19 mouse cellular contexts compared by ENCODE assay signal in the genomic region with DNA sequence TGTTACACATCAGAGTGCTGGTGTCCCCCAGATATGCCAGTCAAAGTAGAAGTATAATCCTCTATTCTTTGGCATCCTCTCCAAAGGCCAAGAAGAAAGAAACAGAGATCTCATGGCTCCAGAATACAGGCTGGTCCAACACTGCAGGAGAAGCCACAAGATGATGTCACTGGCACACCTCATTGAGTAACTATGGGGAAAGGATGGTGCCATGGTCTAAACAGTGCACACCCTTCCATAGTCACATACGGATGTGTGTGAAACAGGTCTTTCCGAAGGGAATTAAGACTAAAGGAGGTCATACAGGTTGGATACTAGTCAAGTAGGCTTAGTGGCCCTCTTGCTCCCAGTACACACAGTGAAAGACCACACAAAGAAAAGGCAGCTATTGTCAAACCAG. TPM values are rescaled to one million over a fixed set of nuclear protein-coding genes. Genes with fewer than 3 reads are reported as not detected.
DNase-seq lines count a peak whose midpoint lies in the region; ATAC-seq lines count a peak whose summit lies in the region.
"Had no signal": no experiment of that assay in that cellular context is flagged by ENCODE, and none has a peak within 500 bp of the region (broad histone marks: within the 10 kb centered on the region; RNA-seq: fewer than 3 reads in every experiment).

No protein-coding gene starts in this region.

- H3K4me3 ChIP-seq in forebrain, embryonic 12.5 days (replicated peaks): no peak overlapping the region
- H3K4me3 ChIP-seq: embryonic facial prominence, embryonic 10.5 days; forebrain, embryonic 15.5 days; heart, adult 2 months; heart, embryonic 15.5 days had no signal

- no peaks in the 10 kb centered on the region for H3K9me3 ChIP-seq in forebrain, embryonic 12.5 days
- H3K9me3 ChIP-seq: embryonic facial prominence, embryonic 10.5 days; forebrain, embryonic 15.5 days; heart, embryonic 15.5 days had no signal

- no peaks in the 10 kb centered on the region for H3K4me1 ChIP-seq in forebrain, embryonic 12.5 days

- intact Hi-C loops in left cerebral cortex, postnatal 10 days (cut with DNase I): no loop called here

- peaks cover 7% of the 10 kb centered on the region for H3K36me3 ChIP-seq in forebrain, embryonic 12.5 days (replicated peaks)
- H3K36me3 ChIP-seq: heart, embryonic 15.5 days had no signal

- DNase-seq in 3134 (ENCODE audit: extremely low read depth, insufficient read length, low spot score) (peak; percentile 15), 3T3-L1 (ENCODE audit: low read depth, low spot score) (peak; percentile 27)
- no peak for DNase-seq in left cerebral cortex, postnatal 10 days (ENCODE audit: extremely low spot score in 1 of 2, low spot score in 2 of 2)
- DNase-seq in left cerebral cortex, adult 11 months (ENCODE audit: low spot score): no peak
- DNase-seq: adrenal gland, adult 2 months; adrenal gland, postnatal 25 days; cerebellum, adult 2 months; cerebellum, postnatal 10 days; heart, adult 2 months; heart, postnatal 14 days had no signal

- no peak overlapping the region for H3K27ac ChIP-seq in forebrain, embryonic 12.5 days
- H3K27ac ChIP-seq: embryonic facial prominence, embryonic 10.5 days; forebrain, embryonic 15.5 days; heart, adult 2 months; heart, embryonic 15.5 days; hindbrain, embryonic 14.5 days had no signal

- no peak overlapping the region for H3K9ac ChIP-seq in forebrain, embryonic 12.5 days
- H3K9ac ChIP-seq: forebrain, embryonic 15.5 days; heart, embryonic 15.5 days; hindbrain, embryonic 14.5 days had no signal

- no peak overlapping the region for H3K4me2 ChIP-seq in forebrain, embryonic 12.5 days
- H3K4me2 ChIP-seq: forebrain, embryonic 15.5 days; heart, embryonic 11.5 days; heart, embryonic 15.5 days; hindbrain, embryonic 14.5 days had no signal

- ATAC-seq in granulocyte monocyte progenitor cell, adult 5-6 weeks (replicated peaks; ENCODE audit: poor library complexity, severe bottlenecking): peak; percentile 48
- 0 out of 2 replicates have a peak, but pooled peaks have one; percentile 9 for ATAC-seq in neutrophil, adult 5-6 weeks (ENCODE audit: extremely low read depth, insufficient number of reproducible peaks, low FRiP score, poor library complexity, severe bottlenecking)
- ATAC-seq in forebrain, embryonic 12.5 days (ENCODE audit: low FRiP score): no peak
- ATAC-seq: forebrain, embryonic 15.5 days had no signal

- H3K27me3 ChIP-seq in forebrain, embryonic 12.5 days: no peaks in the 10 kb centered on the region
- H3K27me3 ChIP-seq: forebrain, embryonic 15.5 days; heart, embryonic 15.5 days had no signal

- 92% methylated on average over 2 of the region's 2 CpGs for WGBS in forebrain, embryonic 12.5 days

RNA-seq across cellular contexts. Expression of a gene that starts 18.4 kb away (rescaled TPM):
- total RNA-seq in granulocyte monocyte progenitor cell, adult 5-6 weeks (2014; fragmentation: Nextera tagmentation): 1.6 TPM in 1 of 2 replicates, not detected in the other
- 0.67 and 1.3 TPM in 2 replicates for total RNA-seq in granulocyte monocyte progenitor cell, adult 5-6 weeks (2017)
- total RNA-seq in neutrophil, adult 5-6 weeks (2017): 1.1 and 1.4 TPM in 2 replicates
- total RNA-seq in left cerebral cortex, postnatal 10 days (2021): 1 to 10 TPM; 4.0 to 4.3 TPM
- polyA plus RNA-seq in forebrain, embryonic 12.5 days (2016; fragmentation: Nextera tagmentation; extraction: Ambion mirVana): 1.7 and 3.5 TPM in 2 replicates
- total RNA-seq: hematopoietic stem cell, adult 5-6 weeks had no signal
- polyA plus RNA-seq: adrenal gland, adult 2 months had no signal

RNA-seq across cellular contexts. Expression of a gene that starts 36.8 kb away (rescaled TPM):
- total RNA-seq in granulocyte monocyte progenitor cell, adult 5-6 weeks (2014; fragmentation: Nextera tagmentation): 24.8 and 45.6 TPM in 2 replicates
- total RNA-seq in granulocyte monocyte progenitor cell, adult 5-6 weeks (2017): 55.0 and 56.5 TPM in 2 replicates
- total RNA-seq in neutrophil, adult 5-6 weeks (2017): 137 and 143 TPM in 2 replicates
- total RNA-seq in left cerebral cortex, postnatal 10 days (2021): 100 to 1,000 TPM; 155 to 165 TPM
- 55.5 and 56.0 TPM in 2 replicates for polyA plus RNA-seq in forebrain, embryonic 12.5 days (2016; fragmentation: Nextera tagmentation; extraction: Ambion mirVana)

RNA-seq across cellular contexts. Expression of a gene that starts 37.6 kb away (rescaled TPM):
- total RNA-seq in granulocyte monocyte progenitor cell, adult 5-6 weeks (2014; fragmentation: Nextera tagmentation): 27.6 and 29.8 TPM in 2 replicates
- 43.3 and 52.1 TPM in 2 replicates for total RNA-seq in granulocyte monocyte progenitor cell, adult 5-6 weeks (2017)
- 34.1 and 35.7 TPM in 2 replicates for total RNA-seq in neutrophil, adult 5-6 weeks (2017)
- 10 to 100 TPM; 19.3 to 19.9 TPM for total RNA-seq in left cerebral cortex, postnatal 10 days (2021)
- 35.1 and 35.9 TPM in 2 replicates for polyA plus RNA-seq in forebrain, embryonic 12.5 days (2016; fragmentation: Nextera tagmentation; extraction: Ambion mirVana)

RNA-seq across cellular contexts. Expression of a gene that starts 43.5 kb away (rescaled TPM):
- total RNA-seq in granulocyte monocyte progenitor cell, adult 5-6 weeks (2014; fragmentation: Nextera tagmentation): 3,177 and 3,393 TPM in 2 replicates
- 3,068 and 3,220 TPM in 2 replicates for total RNA-seq in granulocyte monocyte progenitor cell, adult 5-6 weeks (2017)
- total RNA-seq in neutrophil, adult 5-6 weeks (2017): 1,351 and 1,415 TPM in 2 replicates
- total RNA-seq in left cerebral cortex, postnatal 10 days (2021): 100 to 1,000 TPM; 554 to 592 TPM
- polyA plus RNA-seq in forebrain, embryonic 12.5 days (2016; fragmentation: Nextera tagmentation; extraction: Ambion mirVana): 883 and 905 TPM in 2 replicates

RNA-seq across cellular contexts. Expression of a gene that starts 43.7 kb away (rescaled TPM):
- total RNA-seq in granulocyte monocyte progenitor cell, adult 5-6 weeks (2014; fragmentation: Nextera tagmentation): 61.4 and 63.4 TPM in 2 replicates
- total RNA-seq in granulocyte monocyte progenitor cell, adult 5-6 weeks (2017): 98.1 and 118 TPM in 2 replicates
- 6.1 and 10.7 TPM in 2 replicates for total RNA-seq in neutrophil, adult 5-6 weeks (2017)
- total RNA-seq in left cerebral cortex, postnatal 10 days (2021): 1 to 10 TPM; 5.1 to 7.1 TPM
- polyA plus RNA-seq in forebrain, embryonic 12.5 days (2016; fragmentation: Nextera tagmentation; extraction: Ambion mirVana): 31.8 and 33.5 TPM in 2 replicates

Comparison
In these comparisons a context has a peak if more than half of its experiments do, and no peak if none do; other contexts are left out.
1. DNase-seq: peak in 3134 (single experiment) and 3T3-L1 (single experiment); none in left cerebral cortex, postnatal 10 days (0 of 2) and left cerebral cortex, adult 11 months (single experiment).